Mouse (Mus musculus): ENCODE results near the gene Olfr525. TPM values are rescaled to one million over a fixed set of nuclear protein-coding genes. Genes with fewer than 3 reads are reported as not detected.

Olfr525 gene
- polyA plus RNA-seq (2014; fragmentation: Illumina TruSeq; extraction: RNeasy Lipid Tissue Mini Kit (QIAGEN cat#74804); ENCODE audit: low read depth, low replicate concordance), result not detected

DNA sequence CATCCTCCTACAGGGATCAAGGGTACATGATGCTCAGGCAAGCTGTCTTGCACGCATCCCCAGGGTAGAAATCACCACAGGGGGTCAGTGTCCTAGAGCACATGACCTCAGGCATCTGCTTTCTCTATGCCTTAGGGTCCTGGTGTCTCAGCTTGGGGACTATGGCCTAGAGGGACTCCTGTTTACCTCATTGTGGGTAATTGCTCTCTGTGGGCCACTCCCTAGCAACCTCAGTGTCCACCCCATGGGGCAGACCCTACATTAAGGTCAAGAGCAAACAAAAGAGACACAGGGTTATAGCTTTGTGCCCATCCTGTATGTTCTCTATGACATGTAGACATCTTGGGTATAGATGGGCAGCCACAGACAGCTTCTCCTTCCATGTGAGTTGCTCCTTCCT lies at the start of gene Olfr525:
Gene Olfr525, plus strand, starts transcription at position 301 of the 400 bp plus-strand sequence.

DNA sequence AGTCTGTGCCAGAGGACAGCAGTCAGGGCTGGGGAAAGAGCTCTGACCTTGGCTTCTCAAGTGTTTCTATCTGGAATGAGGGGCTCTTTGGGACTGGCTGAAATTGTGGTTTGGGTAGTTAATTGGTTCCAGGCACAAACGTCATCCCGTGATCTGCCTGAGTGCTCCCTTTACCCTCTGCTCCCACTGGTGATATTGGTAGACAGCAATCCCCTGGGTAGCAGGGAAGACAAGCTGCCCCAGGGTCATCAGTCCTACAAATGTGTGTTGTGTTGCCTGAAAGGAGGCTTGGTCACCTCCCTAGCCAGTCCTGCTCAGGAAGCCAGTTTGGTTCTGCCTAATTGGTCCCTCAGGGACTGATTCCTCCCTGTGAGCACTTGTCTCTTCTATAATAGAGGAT lies 13.1 kb downstream of the Olfr525 start, which contains the start of gene Olfr527:
Gene Olfr527, plus strand, starts transcription at position 301 of the 400 bp plus-strand sequence.

DNA sequence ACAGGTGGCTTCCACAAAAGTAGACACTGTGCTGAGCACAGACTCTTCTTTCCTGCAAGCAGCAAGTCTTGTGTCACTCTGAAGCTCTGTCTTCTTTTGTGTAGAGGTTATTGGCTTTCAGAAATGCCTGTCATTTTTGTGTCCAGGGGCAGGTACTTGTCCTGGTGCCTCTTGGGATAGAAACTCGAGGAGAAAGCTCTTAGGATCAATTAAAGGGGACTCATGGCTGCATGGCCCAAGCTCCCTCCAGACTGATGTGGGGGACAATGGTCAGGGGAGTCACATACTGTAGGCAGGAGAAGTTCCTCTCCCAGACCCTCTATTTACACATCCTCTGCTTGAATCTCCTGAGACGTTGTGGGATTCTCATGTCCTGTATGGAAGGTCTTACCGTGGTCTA lies 40.9 kb downstream of the Olfr525 start, which contains the start of gene Olfr60:
Gene Olfr60, minus strand, starts transcription at position 101 of the 400 bp plus-strand sequence.

DNA sequence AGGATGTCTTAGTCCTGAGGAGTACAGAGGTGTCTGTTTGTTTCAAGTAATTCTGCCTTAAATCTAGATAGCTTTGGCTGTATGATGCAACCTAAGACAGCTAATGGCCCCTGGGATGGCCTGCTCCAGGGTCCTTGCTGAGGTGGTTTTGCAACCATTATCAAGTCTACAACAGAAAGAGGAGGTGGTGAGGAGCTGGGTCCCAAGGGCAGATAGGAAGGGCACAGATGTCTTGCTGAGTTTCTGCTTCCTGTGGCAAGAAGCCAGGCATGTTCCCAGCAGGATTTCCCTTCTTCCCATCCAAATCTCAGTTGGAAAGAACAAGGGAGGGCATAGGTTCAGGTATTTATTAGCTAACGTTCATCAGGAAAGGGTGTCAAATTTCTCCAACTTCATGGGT lies 55.6 kb downstream of the Olfr525 start, which contains the start of gene Olfr530:
Gene Olfr530, minus strand, starts transcription at position 101 of the 400 bp plus-strand sequence.

Other genes with a start within 250 kb of the Olfr525 start
- gene Caly, start 238.3 kb upstream of the Olfr525 start, polyA plus RNA-seq (2014; fragmentation: Illumina TruSeq; extraction: RNeasy Lipid Tissue Mini Kit (QIAGEN cat#74804); ENCODE audit: low read depth, low replicate concordance), result not detected
- gene Prap1, start 227.5 kb upstream of the Olfr525 start, polyA plus RNA-seq (2014; fragmentation: Illumina TruSeq; extraction: RNeasy Lipid Tissue Mini Kit (QIAGEN cat#74804); ENCODE audit: low read depth, low replicate concordance), result not detected
- 32.4 TPM for gene Fuom, start 218.4 kb upstream of the Olfr525 start, polyA plus RNA-seq (2014; fragmentation: Illumina TruSeq; extraction: RNeasy Lipid Tissue Mini Kit (QIAGEN cat#74804); ENCODE audit: low read depth, low replicate concordance)
- gene Paox, start 205.1 kb upstream of the Olfr525 start, polyA plus RNA-seq (2014; fragmentation: Illumina TruSeq; extraction: RNeasy Lipid Tissue Mini Kit (QIAGEN cat#74804); ENCODE audit: low read depth, low replicate concordance), result 5.0 TPM
- 87.7 TPM for gene Echs1, start 204.4 kb upstream of the Olfr525 start, polyA plus RNA-seq (2014; fragmentation: Illumina TruSeq; extraction: RNeasy Lipid Tissue Mini Kit (QIAGEN cat#74804); ENCODE audit: low read depth, low replicate concordance)
- 3.2 TPM for gene Mtg1, start 183.3 kb upstream of the Olfr525 start, polyA plus RNA-seq (2014; fragmentation: Illumina TruSeq; extraction: RNeasy Lipid Tissue Mini Kit (QIAGEN cat#74804); ENCODE audit: low read depth, low replicate concordance)
- 0.73 TPM for gene Sprn, start 166.0 kb upstream of the Olfr525 start, polyA plus RNA-seq (2014; fragmentation: Illumina TruSeq; extraction: RNeasy Lipid Tissue Mini Kit (QIAGEN cat#74804); ENCODE audit: low read depth, low replicate concordance)
- gene Olfr522, start 156.1 kb upstream of the Olfr525 start, polyA plus RNA-seq (2014; fragmentation: Illumina TruSeq; extraction: RNeasy Lipid Tissue Mini Kit (QIAGEN cat#74804); ENCODE audit: low read depth, low replicate concordance), result not detected
- gene Olfr523, start 147.6 kb upstream of the Olfr525 start, polyA plus RNA-seq (2014; fragmentation: Illumina TruSeq; extraction: RNeasy Lipid Tissue Mini Kit (QIAGEN cat#74804); ENCODE audit: low read depth, low replicate concordance), result not detected
- not detected for gene Olfr524, start 114.9 kb upstream of the Olfr525 start, polyA plus RNA-seq (2014; fragmentation: Illumina TruSeq; extraction: RNeasy Lipid Tissue Mini Kit (QIAGEN cat#74804); ENCODE audit: low read depth, low replicate concordance)
- not detected for gene Cd163l1, start 102.6 kb upstream of the Olfr525 start, polyA plus RNA-seq (2014; fragmentation: Illumina TruSeq; extraction: RNeasy Lipid Tissue Mini Kit (QIAGEN cat#74804); ENCODE audit: low read depth, low replicate concordance)
- not detected for gene 5830411N06Rik, start 73.6 kb upstream of the Olfr525 start, polyA plus RNA-seq (2014; fragmentation: Illumina TruSeq; extraction: RNeasy Lipid Tissue Mini Kit (QIAGEN cat#74804); ENCODE audit: low read depth, low replicate concordance)
- not detected for gene Olfr527, start 13.2 kb downstream of the Olfr525 start, polyA plus RNA-seq (2014; fragmentation: Illumina TruSeq; extraction: RNeasy Lipid Tissue Mini Kit (QIAGEN cat#74804); ENCODE audit: low read depth, low replicate concordance)
- 0.16 TPM for gene Olfr60, start 40.8 kb downstream of the Olfr525 start, polyA plus RNA-seq (2014; fragmentation: Illumina TruSeq; extraction: RNeasy Lipid Tissue Mini Kit (QIAGEN cat#74804); ENCODE audit: low read depth, low replicate concordance)
- not detected for gene Olfr530, start 55.5 kb downstream of the Olfr525 start, polyA plus RNA-seq (2014; fragmentation: Illumina TruSeq; extraction: RNeasy Lipid Tissue Mini Kit (QIAGEN cat#74804); ENCODE audit: low read depth, low replicate concordance)
- not detected for gene Olfr531, start 82.1 kb downstream of the Olfr525 start, polyA plus RNA-seq (2014; fragmentation: Illumina TruSeq; extraction: RNeasy Lipid Tissue Mini Kit (QIAGEN cat#74804); ENCODE audit: low read depth, low replicate concordance)
- gene Olfr532, start 100.8 kb downstream of the Olfr525 start, polyA plus RNA-seq (2014; fragmentation: Illumina TruSeq; extraction: RNeasy Lipid Tissue Mini Kit (QIAGEN cat#74804); ENCODE audit: low read depth, low replicate concordance), result not detected
- not detected for gene Olfr533, start 142.5 kb downstream of the Olfr525 start, polyA plus RNA-seq (2014; fragmentation: Illumina TruSeq; extraction: RNeasy Lipid Tissue Mini Kit (QIAGEN cat#74804); ENCODE audit: low read depth, low replicate concordance)
- not detected for gene Olfr535, start 163.4 kb downstream of the Olfr525 start, polyA plus RNA-seq (2014; fragmentation: Illumina TruSeq; extraction: RNeasy Lipid Tissue Mini Kit (QIAGEN cat#74804); ENCODE audit: low read depth, low replicate concordance)
- gene Olfr536, start 186.5 kb downstream of the Olfr525 start, polyA plus RNA-seq (2014; fragmentation: Illumina TruSeq; extraction: RNeasy Lipid Tissue Mini Kit (QIAGEN cat#74804); ENCODE audit: low read depth, low replicate concordance), result not detected
- not detected for gene Olfr538, start 247.0 kb downstream of the Olfr525 start, polyA plus RNA-seq (2014; fragmentation: Illumina TruSeq; extraction: RNeasy Lipid Tissue Mini Kit (QIAGEN cat#74804); ENCODE audit: low read depth, low replicate concordance)

All from sigmoid colon, adult 10 weeks (tissue).